Mouse (Mus musculus) left cerebral cortex, adult 2 months (tissue): Measurements from ENCODE around the gene Prom1. TPM values are rescaled to one million over a fixed set of nuclear protein-coding genes. Genes with fewer than 3 reads are reported as not detected.

ENCODE experiments used
- DNase-seq, 2 experiments: peaks; one replicate each; pipeline ENCODE4 v3.0.0; 2021 to 2022; ENCODE audit warnings: low spot score in 2 of 2, mixed read lengths in 1 of 2; ENCODE audit errors: extremely low spot score in 1 of 2
- H3K27ac ChIP-seq: fragments of 200-600 bp; 2 replicates; pipeline ENCODE4 v1.8.1; 2022
- H3K4me3 ChIP-seq: fragments of 200-600 bp; 2 replicates; pipeline ENCODE4 v1.8.1; 2022
- CTCF ChIP-seq: fragments of 200-600 bp; IDR thresholded peaks from 2 replicates; pipeline ENCODE4 v1.8.1; 2022; ENCODE audit warnings: antibody characterized with exemption, mild to moderate bottlenecking, moderate library complexity
- intact Hi-C: fragments of 180-260 bp; cut with DNase I; formaldehyde crosslinking; loops from one replicate; pipeline ENCODE4 v1.15.1; 2025
- total RNA-seq, 2 experiments: library from RNA; stranded (reverse); gene quantifications; 2 replicates each; pipeline ENCODE4 v1.2.3; 2021

Gene Prom1
- total RNA-seq, 2 experiments from 2014 or later, result 12.3 to 17.7 TPM

GRCm38 (mm10) chr5:44104686-44105085 lies 2.9 kb upstream of the Prom1 start:
- intact Hi-C loops, result no loop called here
- DNase-seq, result no peak
- H3K4me3 ChIP-seq, result no peak overlapping the region
- no peak for TF ChIP-seq CTCF
- H3K27ac ChIP-seq, result no peak overlapping the region

DNA sequence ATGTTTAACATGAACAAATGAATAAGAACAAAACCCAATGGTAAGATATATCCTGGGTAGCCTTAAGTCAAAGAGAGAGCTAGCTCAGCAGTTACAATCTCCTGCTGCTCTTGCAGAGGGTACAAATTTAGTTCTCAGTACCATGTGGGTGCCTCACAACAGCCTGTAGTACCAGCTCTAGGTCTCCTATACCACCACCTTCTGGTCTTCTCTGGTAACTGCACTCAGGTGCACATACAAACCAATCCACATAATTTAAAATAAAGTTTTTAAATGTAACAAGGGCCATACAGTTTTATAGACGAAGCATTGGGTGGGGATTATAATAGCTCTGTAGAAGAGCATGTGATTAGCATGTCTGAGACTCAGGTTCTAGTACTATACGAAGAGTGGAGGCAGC lies 2.3 kb upstream of the Prom1 start:
- intact Hi-C loops, result no loop called here
- peak; percentile 44 for TF ChIP-seq CTCF
- Histone ChIP-seq H3K4me3 (no peak overlapping the region), H3K27ac (no peak overlapping the region)
- DNase-seq, result no peak

- intact Hi-C loops, result no loop called here
- Histone ChIP-seq H3K27ac (no peak overlapping the region), H3K4me3 (no peak overlapping the region)
- DNase-seq, result no peak
- TF ChIP-seq CTCF, result no peak
These were observed 1.3 kb upstream of the Prom1 start for GRCm38 (mm10) chr5:44103121-44103520.

- peak overlapping the region; percentile 61 for H3K4me3 ChIP-seq
- intact Hi-C loops, result no loop called here
- peak overlapping the region; percentile 32; the same call in 1 of the 2 replicates for H3K27ac ChIP-seq
- peak; percentile 18 to 28 for DNase-seq
- no peak; the same call in 1 of the 2 replicates for TF ChIP-seq CTCF
These were observed 1.1 kb downstream of the Prom1 start for GRCm38 (mm10) chr5:44100544-44101230.

- no peak for DNase-seq
- peak overlapping the region; percentile 61 for H3K4me3 ChIP-seq
- H3K27ac ChIP-seq, result peak overlapping the region; percentile 20; the same call in 1 of the 2 replicates
- intact Hi-C loops, result no loop called here
- TF ChIP-seq CTCF, result no peak
These were observed 1.7 kb downstream of the Prom1 start for GRCm38 (mm10) chr5:44100187-44100543.

DNA sequence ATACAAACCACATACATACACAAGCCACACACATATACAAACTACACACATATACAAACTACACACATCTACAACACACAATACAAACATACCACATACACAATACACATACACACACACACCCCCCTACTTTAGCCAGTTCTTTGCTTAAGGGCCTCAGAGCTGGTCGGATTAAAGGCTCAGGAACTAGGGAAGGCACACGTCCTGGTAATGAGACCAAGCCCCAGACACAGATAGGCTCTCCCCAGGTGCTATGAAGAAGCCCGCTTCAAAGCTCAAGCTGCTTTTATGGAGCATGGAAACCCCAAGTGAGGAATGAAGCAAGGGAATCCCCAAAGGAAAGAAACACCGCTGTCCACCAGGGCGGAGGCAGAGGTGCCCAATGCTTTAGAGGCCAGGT lies 4.8 kb downstream of the Prom1 start:
- Histone ChIP-seq H3K27ac (no peak overlapping the region), H3K4me3 (no peak overlapping the region)
- no peak for DNase-seq
- TF ChIP-seq CTCF, result no peak
- intact Hi-C loops, result no loop called here

DNA sequence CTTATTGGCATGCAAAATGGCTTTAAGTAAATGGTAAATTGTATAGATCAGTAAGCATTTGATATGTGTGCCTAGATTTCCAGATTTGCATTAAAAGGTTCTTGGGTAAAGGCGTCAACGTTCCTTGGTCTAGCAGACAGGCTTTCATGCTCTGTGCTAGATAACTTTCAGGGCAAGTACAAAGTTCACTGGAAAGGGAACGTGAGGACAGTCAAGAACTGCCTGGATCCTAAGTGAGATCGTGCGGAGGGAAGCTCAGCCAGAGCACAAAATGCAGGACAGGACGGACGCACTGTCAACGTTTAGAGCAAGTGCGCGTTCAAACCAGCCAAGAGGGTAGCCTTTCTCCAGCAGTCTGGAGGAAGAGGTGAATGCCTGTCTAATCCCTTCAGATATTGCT lies 5.7 kb downstream of the Prom1 start:
- intact Hi-C loops, result no loop called here

GRCm38 (mm10) chr5:44095697-44096096 lies 6.1 kb downstream of the Prom1 start:
- intact Hi-C loops, result no loop called here
- TF ChIP-seq CTCF, result no peak
- H3K4me3 ChIP-seq, result no peak overlapping the region
- H3K27ac ChIP-seq, result no peak overlapping the region
- DNase-seq, result no peak

More for the DNA sequence above, 5.7 kb downstream of the Prom1 start:
- DNase-seq, result no peak
- TF ChIP-seq CTCF, result no peak
- Histone ChIP-seq H3K4me3 (no peak overlapping the region), H3K27ac (no peak overlapping the region)

DNA sequence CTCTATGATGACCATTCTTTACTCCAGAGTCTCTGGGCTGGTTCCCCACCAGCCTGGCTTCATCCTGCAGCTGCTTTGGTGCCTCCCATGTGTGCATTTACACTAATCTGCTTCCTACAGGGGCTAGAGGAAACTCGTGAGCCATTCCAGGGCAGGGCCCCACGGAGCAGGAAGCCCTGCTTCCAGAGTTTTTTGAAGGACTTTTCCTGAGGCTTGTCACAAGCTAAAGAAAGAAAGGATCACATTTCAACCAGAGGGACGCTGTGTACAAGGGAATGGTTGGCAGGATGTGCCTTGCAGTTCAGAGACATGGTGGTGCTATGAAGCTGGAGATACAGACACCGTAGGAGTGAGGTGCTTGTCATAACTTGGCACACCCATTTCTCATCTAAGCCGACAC lies 14.8 kb downstream of the Prom1 start:
- intact Hi-C loops, result no loop called here
- Histone ChIP-seq H3K27ac (no peak overlapping the region), H3K4me3 (no peak overlapping the region)
- TF ChIP-seq CTCF, result no peak
- no peak for DNase-seq

DNA sequence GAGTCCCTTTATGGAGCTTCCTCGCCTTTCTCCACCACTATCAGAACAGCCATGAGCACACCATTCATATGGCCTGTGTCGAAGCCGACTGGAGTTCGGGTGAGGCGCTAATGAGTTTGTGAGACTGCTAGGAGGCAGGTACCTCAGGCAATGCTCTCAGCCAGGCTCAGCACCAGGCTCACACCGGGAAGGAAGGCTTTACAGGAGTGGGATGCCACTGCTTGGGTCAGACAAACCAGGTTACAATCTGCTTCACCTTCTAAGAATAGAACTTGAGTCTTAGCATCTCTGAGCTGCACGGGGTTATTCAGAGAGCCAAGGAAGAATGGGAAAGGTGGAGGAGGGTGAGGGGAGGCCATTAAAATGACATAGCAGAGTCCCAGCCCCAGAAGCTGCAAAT lies 16.0 kb downstream of the Prom1 start:
- no peak overlapping the region for H3K27ac ChIP-seq
- no peak for TF ChIP-seq CTCF

DNA sequence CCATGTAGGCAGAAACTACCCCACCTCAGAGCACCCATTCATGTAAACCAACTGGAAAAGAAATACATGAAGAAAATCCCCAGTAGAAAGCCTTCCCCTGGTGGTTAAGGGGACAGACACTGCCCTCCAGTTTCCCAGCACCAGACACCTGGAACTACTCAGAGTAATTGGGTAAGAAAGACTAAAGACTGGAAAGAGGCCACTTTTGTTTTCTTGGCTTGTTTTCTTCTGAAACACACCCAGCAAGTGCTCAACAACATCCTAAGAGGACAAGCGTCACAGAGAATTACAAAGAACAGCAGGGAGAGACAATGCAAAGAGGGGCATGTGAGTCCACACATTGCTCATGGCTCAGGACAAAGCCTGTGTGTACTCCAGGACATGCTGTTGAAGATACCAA lies 20.7 kb downstream of the Prom1 start:
- TF ChIP-seq CTCF, result no peak; the same call in 1 of the 2 replicates
- H3K4me3 ChIP-seq, result no peak overlapping the region
- H3K27ac ChIP-seq, result peak overlapping the region; percentile 24; the same call in 1 of the 2 replicates
- intact Hi-C loops, result no loop called here
- DNase-seq, result no peak

More for the DNA sequence above, 16.0 kb downstream of the Prom1 start:
- intact Hi-C loops, result no loop called here
- no peak for DNase-seq
- H3K4me3 ChIP-seq, result no peak overlapping the region

DNA sequence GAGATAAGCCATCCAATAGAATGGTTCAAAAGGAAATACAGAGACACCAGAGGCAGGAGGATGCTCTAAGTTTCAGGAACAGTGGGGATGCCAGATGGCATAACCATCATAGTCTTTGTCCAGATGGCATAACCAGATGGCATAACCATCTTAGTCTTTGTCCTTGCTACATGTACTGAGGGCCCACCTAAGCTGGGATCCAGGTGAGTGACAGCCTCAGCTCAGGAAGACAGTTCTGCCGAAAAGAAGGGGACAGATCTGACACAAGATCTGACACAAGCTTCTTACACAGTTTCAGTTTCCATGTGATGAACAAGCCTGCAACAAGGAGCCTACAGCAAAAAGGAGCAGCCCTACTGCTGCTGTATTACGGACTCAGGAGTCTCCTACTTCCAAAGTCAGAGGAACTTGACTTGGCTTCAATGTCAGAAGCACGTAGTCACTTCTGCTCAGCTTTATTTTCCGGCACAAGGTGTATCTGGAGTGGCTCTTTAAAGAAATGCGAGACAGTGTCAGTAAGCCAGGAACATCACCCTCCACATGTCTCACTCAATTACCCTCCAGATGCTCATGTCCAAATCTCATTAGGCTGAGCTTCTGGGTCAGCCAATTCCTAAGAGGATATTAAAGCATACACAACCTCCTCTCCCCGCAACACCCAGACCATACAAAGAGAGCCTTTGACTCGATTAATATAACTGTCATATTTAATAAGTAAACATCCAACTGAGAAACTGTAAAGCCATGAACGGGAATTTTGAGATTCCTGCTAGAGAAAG lies 21.4 kb downstream of the Prom1 start:
- no peak for DNase-seq
- Histone ChIP-seq H3K4me3 (no peak overlapping the region), H3K27ac (peak overlapping the region; percentile 24; the same call in 1 of the 2 replicates)
- TF ChIP-seq CTCF, result no peak
- intact Hi-C loops, result no loop called here
